Mouse (Mus musculus) lung, postnatal 36 days (tissue): ENCODE data around the gene Card6.

Experiments
- DNase-seq: peaks from one replicate; pipeline ENCODE4 v3.0.0; 2022; ENCODE audit warnings: mixed read lengths

The Card6 gene

GRCm38 (mm10) chr15:5129111-5129805 is 20.9 kb upstream of the Card6 start:
- DNase-seq, result no peak

GRCm38 (mm10) chr15:5128176-5128940 is 20.0 kb upstream of the Card6 start:
- DNase-seq, result no peak

GRCm38 (mm10) chr15:5127487-5127886 is 19.1 kb upstream of the Card6 start:
- no peak for DNase-seq

- peak; percentile 25 for DNase-seq
Measured at GRCm38 (mm10) chr15:5126456-5126855, 18.1 kb upstream of the Card6 start.

- DNase-seq, result no peak
Measured at GRCm38 (mm10) chr15:5121535-5122313, 13.4 kb upstream of the Card6 start.

GRCm38 (mm10) chr15:5119707-5120106 is 11.4 kb upstream of the Card6 start:
- no peak for DNase-seq

- DNase-seq, result no peak
Measured at GRCm38 (mm10) chr15:5119192-5119591, 10.9 kb upstream of the Card6 start.

- no peak for DNase-seq
Measured at GRCm38 (mm10) chr15:5118626-5119025, 10.3 kb upstream of the Card6 start.

GRCm38 (mm10) chr15:5117031-5117601 is 8.8 kb upstream of the Card6 start:
- DNase-seq, result peak; percentile 37

GRCm38 (mm10) chr15:5116270-5117030 is 8.1 kb upstream of the Card6 start, which contains the start of gene Rpl37:
Gene Rpl37 (plus strand): TSS chr15:5116645.
- DNase-seq, result peak; percentile 98

GRCm38 (mm10) chr15:5115173-5115572 is 6.8 kb upstream of the Card6 start:
- no peak for DNase-seq

GRCm38 (mm10) chr15:5112651-5113050 is 4.3 kb upstream of the Card6 start:
- no peak for DNase-seq

- DNase-seq, result no peak
Measured at GRCm38 (mm10) chr15:5108655-5109040, 309 bp upstream of the Card6 start.

- DNase-seq, result peak; percentile 36
Measured at GRCm38 (mm10) chr15:5106293-5106692, 2.0 kb downstream of the Card6 start.

- no peak for DNase-seq
Measured at GRCm38 (mm10) chr15:5105891-5106290, 2.4 kb downstream of the Card6 start.

- no peak for DNase-seq
Measured at GRCm38 (mm10) chr15:5102312-5102711, 6.0 kb downstream of the Card6 start.

GRCm38 (mm10) chr15:5097376-5097775 is 11.0 kb downstream of the Card6 start:
- no peak for DNase-seq

GRCm38 (mm10) chr15:5095534-5096301 is 12.6 kb downstream of the Card6 start:
- DNase-seq, result no peak

- no peak for DNase-seq
Measured at GRCm38 (mm10) chr15:5090131-5090530, 18.2 kb downstream of the Card6 start.

GRCm38 (mm10) chr15:5088850-5089608 is 19.3 kb downstream of the Card6 start:
- no peak for DNase-seq

GRCm38 (mm10) chr15:5086162-5086561 is 22.2 kb downstream of the Card6 start:
- peak; percentile 32 for DNase-seq
